Mouse (Mus musculus) skeletal muscle tissue, adult 2 months (tissue): ENCODE data around the gene Ccl27a.
A peak's percentile ranks its signal among the peaks of the same experiment; 100 is the strongest.
"Not testable (repeated sequence)": the region's sequence is repeated elsewhere in the genome, so short reads cannot be mapped to it uniquely, and the experiment has no call there.

Experiments used
- DNase-seq: peaks from one replicate; pipeline ENCODE4 v3.0.0-alpha.2; 2012; ENCODE audit warnings: low read depth, low spot score

The Ccl27a gene

DNA sequence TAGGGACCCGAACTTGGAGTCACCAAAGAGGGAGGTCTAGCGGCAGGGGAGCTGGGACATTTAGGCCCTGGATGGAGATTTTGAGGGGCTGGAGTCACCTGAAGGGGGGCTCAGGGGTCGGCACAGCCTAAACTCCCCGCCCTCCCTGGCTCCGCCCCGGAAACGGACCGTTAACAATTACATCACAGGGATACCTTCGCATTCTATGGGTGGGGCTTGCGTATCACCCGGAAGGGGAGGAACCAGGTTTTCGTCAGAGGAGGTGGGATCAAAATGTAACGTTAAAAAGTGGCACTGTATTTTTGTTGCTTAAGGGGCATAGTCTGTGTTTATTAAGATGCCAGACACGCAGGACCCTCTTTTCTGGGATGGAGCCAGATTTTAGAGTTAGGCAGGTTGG, at the start of gene Ccl27a:
Ccl27a (minus strand) TSS at position 246 of the 400 bp plus-strand sequence.
- DNase-seq, result peak; percentile 62

DNA sequence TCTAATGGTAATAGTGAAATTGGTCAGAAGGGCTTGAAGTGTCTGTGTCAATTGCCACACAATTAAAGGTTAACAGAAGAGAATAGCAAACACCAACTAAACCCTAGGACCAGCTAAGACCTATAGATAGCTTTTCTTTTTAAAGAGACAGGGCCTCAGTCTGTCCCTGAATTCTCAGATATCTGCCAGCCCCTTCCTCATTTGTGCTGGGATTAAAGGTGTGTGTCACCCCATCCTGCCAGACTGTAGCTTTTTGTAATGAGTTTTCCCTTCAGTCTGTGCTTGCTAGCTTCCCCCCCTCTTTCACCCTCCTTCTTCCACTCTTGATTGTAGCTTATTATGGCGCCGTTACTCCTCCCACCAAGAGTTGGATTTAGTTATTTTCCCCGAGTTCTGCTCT, 9.2 kb upstream of the Ccl27a start:
- DNase-seq, result not testable (repeated sequence)

DNA sequence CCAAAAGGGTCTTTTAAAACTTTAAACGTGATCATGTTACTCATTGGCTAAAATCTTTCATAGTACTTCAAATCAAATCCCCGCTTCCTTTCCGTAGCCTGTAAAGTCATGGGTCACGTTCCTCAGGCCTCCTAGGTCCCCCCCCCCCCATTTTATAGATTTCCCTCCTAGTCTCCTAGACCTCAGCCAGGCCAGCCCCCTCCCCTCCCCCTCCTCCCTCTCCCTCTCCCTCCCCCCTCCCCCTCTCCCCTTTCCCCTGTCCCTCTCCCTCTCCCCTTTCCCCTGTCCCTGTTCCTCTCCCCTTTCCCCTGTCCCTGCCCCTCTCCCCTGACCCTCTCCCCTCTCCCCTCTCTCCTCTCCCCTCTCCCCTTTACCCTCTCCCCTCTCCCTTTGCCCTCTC, 8.7 kb upstream of the Ccl27a start:
- not testable (repeated sequence) for DNase-seq

DNA sequence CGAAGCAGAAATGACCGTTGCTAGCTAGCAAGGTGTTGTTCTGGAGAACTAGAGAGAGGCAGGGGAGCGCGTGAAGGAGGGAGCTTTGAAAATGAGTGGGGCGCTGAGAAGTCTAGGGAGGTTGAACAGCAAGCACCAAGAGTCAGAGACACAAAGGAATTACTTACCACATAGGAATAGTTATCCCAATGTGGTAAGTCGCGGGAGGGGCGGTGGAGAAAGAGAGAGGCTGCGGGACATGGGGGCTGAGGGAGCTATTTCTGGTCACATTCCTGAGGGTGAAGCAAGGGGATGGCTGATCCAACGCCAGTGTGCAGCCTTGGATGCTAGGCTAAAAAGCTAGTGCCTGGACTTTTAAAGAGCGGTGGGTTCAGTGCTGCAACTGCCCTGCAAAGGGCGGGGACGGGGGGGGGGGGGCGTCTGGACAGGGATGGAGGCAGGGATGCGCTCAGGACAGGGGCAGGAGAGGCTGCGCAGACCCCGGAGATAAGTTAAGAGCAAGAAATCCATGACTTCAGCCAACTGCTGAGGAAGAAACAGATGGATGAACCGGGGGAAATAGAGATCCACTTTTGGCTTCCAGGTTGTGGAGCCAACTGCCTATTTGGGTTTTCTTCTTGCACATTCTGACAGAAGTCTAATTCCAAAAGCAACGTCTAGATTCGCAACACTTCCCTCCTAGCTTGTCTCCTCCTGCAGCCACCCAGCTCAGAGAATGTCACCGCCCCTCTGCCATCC, 7.9 kb upstream of the Ccl27a start:
- not testable (repeated sequence) for DNase-seq

DNA sequence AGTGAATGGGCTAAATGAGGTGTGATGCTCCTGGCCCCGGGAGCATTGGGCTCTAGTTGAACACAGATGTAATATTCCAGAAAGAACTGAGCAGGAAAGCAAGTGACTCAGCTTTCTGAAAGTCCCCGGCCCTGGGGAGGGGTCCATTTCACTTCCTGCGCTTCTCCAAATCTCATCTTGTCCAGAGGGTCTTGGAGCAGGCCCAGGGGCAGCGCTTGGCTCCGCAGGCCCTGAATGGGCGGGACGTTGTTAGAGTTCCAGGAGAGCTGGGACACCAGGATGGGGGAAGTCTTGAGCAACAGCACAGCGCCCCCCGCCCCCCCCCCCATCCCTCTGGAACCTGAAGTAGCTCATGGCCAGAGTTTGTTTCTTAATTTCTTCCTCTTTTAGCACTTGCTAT, 7.2 kb upstream of the Ccl27a start:
- not testable (repeated sequence) for DNase-seq

DNA sequence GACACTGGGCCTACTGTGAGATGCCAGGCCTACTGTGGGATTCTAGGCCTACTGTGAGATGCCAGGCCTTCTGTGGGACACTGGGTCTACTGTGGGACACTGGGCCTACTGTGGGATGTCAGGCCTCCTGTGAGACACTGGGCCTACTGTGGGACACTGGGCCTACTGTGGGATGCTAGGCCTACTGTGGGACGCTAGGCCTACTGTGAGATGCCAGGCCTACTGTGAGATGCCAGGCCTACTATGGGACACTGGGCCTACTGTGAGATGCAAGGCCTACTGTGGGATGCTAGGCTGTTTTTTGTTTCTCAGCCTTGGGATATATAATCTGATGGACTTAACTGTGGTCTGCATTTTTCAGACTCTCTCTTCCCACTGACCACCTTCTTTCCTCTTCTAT, 1.8 kb upstream of the Ccl27a start:
- not testable (repeated sequence) for DNase-seq

DNA sequence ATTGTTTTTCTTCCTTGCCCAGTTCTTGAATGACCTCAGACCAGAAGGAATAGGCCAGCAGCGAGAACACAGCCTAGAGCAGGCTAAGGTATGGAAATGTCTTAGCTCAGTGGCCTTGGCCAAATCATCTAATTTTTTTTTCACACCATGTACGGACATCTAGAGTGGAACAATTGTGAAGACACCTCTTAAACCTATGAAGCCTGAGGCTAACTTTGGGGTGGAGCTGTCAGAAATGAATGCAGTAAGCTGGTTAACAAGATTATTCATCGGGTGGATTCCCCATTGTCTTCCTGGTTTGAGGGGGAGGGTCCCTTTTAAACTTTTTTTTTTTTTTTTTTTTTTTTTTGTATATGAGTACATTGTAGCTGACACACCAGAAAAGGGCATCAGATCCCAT, 459 bp upstream of the Ccl27a start:
- DNase-seq, result not testable (repeated sequence)

DNA sequence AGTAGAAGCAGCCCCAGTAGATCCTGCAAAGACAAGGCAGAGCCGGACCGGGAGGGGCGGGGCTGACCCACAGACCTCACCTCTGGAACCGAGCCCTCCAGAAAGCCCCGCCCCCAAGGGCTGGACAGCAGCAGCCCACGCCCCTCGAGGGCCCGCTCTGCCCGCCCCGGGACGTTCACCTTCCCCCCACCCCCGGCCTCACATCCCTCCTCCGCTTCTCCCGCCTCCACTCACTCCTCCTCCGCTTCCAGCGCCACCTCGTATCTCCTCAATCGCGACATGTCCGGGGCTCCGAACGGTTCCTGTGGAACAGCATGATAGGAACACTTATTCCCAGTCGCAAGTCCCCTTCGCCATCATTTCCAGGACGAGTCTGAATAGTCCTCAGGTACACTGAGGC, 545 bp downstream of the Ccl27a start:
- peak; percentile 62 for DNase-seq

DNA sequence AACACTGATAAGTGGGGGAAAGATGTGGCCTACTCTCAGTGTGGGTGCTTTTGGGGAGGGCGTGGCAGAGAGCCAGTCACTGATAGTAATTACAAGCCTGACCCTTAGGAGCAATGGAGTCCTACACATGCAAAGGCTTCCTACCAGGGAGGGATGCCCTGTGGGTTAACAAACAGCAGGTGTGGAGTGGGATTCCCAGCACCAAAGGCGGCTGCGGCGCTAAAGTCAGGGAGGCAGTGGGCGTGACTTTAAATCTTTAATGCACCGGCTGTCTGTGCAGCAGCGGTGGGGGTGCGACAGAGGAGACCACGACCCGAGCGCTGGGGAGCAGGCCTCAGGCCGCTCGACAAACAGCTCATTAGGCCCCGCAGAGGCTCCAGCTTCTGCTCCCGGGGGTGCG, 1.1 kb downstream of the Ccl27a start:
- not testable (repeated sequence) for DNase-seq

DNA sequence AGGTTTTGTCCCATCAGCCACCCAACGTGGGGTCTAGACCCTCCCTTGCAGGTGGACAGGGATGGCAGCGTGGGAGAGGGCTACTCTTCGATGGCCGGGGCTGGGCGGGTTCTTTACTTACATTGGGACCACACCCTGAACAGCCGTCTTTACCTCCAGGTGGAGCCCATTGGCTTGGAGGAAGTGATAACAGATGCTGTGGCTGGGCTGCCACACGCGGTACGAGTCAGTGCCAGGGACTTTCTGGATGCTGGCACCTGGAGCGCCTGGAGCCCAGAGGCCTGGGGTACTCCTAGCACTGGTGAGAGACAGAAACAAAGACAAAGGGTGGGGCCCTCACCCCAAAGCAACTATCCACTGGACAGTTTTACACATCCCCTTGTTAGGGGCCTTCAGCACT, 6.7 kb downstream of the Ccl27a start:
- not testable (repeated sequence) for DNase-seq

DNA sequence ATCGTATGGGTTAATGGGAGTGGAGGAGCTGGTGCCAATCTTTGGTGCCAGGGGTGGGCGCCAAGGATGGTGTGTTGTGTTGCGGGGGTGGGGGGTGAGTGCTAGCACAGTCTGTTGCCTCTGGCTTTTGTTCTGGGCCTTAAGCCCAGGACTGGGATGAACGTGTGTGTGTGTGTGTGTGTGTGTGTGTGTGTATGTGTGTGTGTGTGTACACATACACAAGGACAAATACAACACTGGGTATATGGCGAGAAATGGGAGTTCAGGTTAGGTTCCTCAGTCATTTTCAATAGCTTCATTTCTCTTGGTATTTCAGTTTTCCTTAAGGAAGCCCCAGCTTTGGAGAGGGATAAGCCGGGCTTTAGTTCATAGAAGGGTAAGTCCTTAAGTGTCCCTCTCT, 10.9 kb downstream of the Ccl27a start:
- DNase-seq, result not testable (repeated sequence)

DNA sequence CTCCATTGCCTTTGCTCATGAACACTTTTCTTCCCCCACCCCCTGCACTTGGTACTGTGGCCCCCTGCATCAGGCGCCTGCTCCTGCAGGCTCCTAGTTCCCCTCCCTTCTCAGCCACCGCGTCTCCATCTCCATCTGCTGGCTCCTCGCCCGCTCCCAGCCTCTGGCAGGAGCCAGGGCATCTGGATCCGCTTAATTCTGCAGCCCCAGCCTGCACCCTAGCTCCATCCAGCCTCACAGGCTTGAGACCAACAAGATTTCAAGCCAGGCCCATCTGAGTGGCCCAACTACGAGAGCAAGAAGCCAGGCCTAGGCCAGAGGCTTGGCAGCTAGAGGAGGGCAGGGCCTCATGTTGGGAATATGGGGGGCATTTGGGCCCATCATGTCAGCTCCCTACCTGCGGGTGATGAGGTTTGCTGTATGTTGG, 11.3 kb downstream of the Ccl27a start:
- peak; percentile 83 for DNase-seq

DNA sequence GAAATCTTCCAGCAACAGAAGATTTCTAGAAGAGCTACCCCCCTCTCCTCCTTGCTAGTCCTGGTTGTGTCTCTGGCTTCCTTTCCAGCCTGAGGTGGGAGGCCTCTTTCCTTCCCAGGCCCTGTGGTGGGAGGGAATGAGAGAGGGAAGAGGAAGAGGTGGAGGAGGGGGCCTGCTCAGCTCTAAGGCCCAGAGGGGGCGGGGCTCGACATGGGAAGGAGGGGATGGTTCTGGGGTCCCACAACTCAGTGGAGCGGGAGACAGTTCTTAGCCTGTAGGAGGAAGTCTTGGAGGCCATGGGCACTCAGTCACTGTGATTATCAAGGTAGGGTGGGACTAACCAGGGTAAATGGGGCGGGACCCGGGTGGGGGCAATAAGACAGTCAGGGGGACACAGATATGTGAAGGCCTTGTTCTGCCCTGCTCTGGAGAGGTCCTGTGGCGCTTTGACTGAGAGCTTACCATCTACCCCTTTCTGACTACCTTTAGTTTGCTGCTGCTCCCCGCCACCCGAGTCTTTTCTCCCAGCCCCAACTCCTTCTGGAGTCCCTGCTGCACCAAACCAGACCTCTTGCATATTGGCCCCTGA, 11.9 kb downstream of the Ccl27a start:
- DNase-seq, result no peak

DNA sequence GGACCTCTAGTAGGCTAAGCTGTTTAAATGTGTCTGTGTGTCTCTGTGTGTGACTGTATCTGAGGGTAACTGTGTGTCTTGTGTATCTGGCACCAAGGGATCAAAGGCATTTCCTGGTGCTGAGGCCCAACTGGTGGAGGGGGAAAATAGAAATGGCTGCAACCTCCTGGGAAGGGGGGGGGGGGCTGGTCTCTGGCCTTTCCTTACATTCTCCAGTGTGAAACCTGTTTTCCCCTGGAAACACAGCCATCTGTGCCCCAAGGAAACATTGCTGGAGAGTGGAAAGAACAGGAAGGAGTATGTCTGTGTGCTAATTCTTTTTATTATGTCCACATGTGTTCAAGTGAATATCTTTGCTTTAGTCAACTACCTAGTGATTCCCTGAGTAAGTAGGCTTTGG, 12.4 kb downstream of the Ccl27a start:
- no peak for DNase-seq

DNA sequence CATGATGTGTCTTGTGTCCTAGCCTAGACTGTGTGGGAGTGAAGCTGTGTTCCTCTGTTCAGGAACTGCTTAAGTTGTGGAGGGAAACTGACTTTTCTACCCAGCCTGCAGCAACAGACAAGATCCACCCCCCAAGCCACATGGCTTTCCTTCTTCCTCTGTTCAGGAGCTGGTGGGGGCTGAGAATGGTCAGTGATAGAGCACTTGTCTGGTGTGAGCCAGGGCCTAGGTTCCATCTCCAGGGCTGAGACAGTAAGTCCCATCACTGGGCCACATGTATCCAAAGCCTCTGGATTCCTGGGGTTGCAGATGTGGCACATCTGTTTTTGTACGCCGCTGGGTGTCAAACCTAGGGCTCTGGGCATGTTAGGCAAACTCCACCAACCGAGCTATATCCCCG, 13.1 kb downstream of the Ccl27a start:
- DNase-seq, result no peak

DNA sequence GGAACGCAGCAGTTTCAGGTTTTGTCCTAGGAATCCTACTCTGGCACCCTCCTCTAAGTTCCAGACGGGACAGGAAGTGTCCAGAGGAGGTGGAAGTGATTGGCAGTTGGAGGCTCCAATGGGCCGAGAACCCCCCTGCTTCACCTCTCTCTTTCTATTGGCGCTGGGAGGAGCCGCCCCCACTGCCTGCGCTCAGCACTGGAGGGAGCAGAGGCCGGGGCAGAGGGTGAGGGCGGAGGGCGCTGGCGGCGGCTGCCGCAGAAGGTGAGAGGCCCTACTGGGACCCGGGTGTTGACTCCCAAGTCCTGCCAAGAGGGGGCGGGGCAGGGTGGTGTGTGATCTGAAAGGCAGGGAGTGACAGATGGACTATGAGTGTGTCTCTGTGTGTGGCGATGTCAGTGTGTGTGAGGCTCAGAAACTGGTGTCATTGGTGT, 13.7 kb downstream of the Ccl27a start:
- peak; percentile 96 for DNase-seq

DNA sequence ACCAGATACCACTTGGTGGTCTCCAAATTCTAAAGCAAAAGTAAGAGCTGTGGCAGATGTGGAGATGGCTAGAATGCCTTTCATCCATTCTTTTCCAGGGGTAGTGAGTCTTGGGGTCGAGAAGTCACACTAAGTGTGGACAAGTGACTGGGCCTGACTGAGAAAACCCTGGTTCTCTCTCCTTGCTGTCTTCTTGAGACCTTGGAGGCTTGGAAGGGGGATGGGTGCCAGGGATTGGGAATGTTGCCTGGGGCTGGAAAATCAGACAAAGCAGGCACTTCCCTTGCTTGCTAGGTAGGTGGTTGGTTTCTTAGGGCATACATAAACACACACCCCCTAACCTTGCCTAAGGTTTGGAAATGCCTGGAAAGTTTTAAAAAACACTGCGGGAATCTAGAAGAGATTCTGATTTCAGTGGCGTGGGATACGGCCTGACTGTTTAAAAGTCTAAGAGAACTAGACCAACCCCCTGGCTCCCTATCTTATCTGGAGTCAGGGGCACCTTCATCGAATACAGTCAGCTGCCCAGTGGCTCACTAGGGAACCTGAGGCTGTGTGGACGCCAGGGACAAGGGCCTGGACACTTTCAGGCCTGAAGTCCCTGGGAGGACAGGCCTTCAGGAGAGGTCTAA, 14.3 kb downstream of the Ccl27a start:
- no peak for DNase-seq

DNA sequence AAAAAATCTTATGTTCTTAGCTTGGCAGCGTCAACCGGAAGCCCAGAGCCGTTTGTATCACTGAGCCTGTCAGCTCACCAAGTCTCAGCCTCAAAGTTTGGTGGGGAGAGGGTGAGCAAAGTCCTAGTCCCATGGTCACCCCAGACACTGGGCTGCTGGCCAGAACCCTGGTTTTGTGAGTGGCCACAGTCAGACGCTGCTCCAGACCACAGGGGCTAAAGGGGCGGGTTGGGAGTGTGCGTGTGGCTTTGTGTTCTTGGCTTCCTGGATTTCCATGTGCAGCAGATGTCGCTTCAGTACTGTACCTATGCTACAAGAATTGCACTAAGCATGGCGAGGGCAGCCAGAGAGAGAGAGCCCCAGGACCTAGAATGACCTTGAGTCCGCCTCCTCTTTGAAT, 14.8 kb downstream of the Ccl27a start:
- no peak for DNase-seq

DNA sequence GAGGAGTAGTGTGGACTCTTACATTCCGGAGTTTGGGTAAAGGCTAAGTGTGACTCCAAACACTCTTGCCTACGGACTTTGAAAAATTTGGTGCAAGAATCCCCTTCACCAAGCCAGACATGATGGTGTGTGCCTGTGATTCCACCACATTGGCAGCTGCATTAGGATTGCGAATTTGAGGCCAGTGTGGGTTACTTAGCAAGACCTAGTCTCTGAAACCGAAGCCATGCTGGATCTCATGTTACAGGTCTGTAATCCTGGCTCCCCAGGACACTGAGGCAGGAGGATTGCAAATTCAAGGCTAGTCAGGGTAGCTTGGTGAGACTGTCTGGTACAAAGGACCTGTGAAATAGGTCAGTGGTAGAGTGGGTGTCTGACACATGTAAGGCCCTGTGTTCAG, 15.3 kb downstream of the Ccl27a start:
- no peak for DNase-seq

DNA sequence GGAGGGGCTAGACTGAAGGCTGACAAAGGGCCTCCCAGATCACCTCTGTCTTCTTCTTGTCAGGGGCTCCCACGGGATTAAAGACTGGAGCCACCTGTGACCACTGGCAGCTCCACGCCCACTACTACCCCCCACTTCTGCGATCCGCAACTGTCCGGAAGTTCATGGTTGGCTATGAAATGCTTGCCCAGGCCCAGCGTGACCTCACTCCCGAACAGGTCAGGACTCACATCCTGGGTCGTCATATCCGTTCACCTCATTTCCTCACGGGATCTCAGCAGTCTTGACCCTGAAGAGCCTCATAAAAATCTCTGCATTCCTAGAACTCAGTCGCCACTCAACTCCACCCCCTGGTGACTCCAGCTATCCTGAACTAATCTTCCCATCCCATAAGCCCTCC, 16.0 kb downstream of the Ccl27a start:
- DNase-seq, result no peak

DNA sequence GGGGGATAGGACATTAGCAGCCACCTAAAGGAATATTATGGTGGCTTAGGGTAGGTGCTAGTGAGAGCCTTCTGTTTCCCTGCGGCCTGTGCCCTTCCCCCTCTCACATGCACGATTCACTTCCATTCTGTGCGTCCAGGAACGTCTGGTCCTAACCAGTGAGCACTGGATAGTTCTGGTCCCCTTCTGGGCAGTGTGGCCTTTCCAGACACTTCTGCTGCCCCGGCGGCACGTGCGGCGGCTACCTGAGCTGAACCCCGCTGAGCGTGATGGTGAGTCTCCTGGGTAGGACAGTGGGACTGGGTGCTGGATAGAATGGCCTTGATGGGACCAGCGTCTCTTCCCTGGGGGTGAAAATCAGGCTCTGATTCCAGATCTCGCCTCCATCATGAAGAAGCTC, 16.7 kb downstream of the Ccl27a start:
- no peak for DNase-seq

DNA sequence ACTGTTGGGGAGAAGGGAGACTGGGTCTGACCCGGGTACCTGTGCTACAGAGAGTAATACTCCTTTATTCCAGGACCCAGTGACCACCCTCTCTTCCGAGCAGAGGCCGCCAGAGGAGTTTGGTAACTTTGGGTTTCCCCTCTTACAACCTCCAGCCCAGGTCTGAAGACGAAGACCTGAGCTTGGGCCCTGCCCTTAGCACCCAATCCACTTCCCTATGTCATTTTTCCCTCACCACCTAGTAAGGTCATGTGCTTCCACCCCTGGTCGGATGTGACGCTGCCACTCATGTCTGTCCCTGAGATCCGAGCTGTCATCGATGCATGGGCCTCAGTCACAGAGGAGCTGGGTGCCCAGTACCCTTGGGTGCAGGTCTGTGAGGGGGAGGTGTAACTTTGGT, 17.6 kb downstream of the Ccl27a start:
- DNase-seq, result no peak
